Mouse (Mus musculus) central nervous system, embryonic 18 days (tissue): Measurements from ENCODE around the gene Selenbp1. TPM values are rescaled to one million over a fixed set of nuclear protein-coding genes. Genes with fewer than 3 reads are reported as not detected.

Experiments
- polyA plus RNA-seq: library from polyadenylated mRNA; depleted of rRNA; stranded (reverse); fragments of >200 nt; gene quantifications from 2 replicates; pipeline ENCODE4 v1.2.3, GENCODE M21; 2012; rRNA removed

Selenbp1 gene
- 10.1 and 10.6 TPM in 2 replicates for polyA plus RNA-seq

GRCm38 (mm10) chr3:94932809-94933564 is at the start of gene Selenbp1:
Gene Selenbp1 (plus strand): TSS chr3:94933056.

DNA sequence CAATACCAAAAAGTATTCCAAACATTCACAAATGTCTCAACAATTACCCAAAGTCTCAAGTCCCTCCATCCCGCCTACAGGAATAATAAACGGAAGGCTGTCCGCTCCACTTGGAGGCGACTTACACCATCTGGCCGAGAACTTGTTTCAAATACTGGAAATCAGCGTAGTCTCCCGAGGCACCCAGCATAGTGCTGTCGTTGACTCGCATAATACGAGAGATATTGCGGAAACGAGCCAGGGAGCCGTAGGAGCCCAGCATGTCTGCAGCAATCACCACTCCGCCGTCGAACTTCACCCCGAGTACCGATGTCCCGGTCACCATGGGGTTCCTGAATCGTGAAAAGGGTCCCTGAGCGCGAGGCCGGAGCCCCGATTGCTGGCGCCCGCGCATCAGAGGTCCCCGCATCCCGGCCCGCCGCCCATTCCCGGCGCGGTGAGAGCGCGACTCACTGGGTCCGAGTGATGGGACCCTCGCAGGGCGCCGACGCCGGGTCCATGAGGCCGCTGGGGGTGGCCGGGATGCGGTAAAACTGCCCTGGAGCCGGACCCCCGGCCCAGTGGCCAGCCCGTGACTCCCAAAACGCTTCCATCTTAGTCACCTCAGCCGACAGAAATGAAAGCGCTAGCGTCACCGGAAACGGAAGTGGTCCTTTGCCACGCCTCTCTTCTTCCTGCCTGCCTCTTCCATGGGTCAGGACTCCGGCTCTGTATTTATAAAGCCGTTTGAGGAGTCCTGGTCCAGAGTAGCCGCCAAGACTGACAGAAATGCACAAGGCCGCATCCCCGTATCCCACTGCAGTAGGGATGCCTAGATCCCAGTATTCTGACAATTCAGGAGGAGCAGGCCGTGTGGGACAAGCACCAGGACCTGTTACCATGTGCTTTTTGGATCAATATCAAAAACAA is 46.3 kb upstream of the Selenbp1 start, which contains the start of gene Psmb4:
Gene Psmb4, minus strand, starts transcription at position 646 of the 909 bp plus-strand sequence.

GRCm38 (mm10) chr3:94953764-94954616 is 21.1 kb downstream of the Selenbp1 start, which contains the start of gene Rfx5:
Gene Rfx5 (plus strand): TSS chr3:94954075.

GRCm38 (mm10) chr3:94974528-94975422 is 41.9 kb downstream of the Selenbp1 start, which contains the start of gene Pi4kb:
Gene Pi4kb (plus strand): TSS chr3:94974731.

Other genes starting within 250 kb of the Selenbp1 start
- 0.29 and 0.62 TPM in 2 replicates for gene Selenbp2, start 239.5 kb upstream of the Selenbp1 start, polyA plus RNA-seq
- 9.8 and 11.0 TPM in 2 replicates for gene Cgn, start 146.6 kb upstream of the Selenbp1 start, polyA plus RNA-seq
- 53.2 and 57.5 TPM in 2 replicates for gene Pogz, start 95.5 kb upstream of the Selenbp1 start, polyA plus RNA-seq
- 361 and 392 TPM in 2 replicates for gene Psmb4, start 46.1 kb upstream of the Selenbp1 start, polyA plus RNA-seq
- gene Rfx5, start 21.0 kb downstream of the Selenbp1 start, polyA plus RNA-seq = 27.4 and 28.5 TPM in 2 replicates
- 52.4 and 57.0 TPM in 2 replicates for gene Pi4kb, start 41.7 kb downstream of the Selenbp1 start, polyA plus RNA-seq
- gene Zfp687, start 82.4 kb downstream of the Selenbp1 start, polyA plus RNA-seq = 13.9 and 15.7 TPM in 2 replicates
- gene Psmd4, start 109.6 kb downstream of the Selenbp1 start, polyA plus RNA-seq = 262 and 277 TPM in 2 replicates
- gene Pip5k1a, start 173.9 kb downstream of the Selenbp1 start, polyA plus RNA-seq = 22.9 and 26.3 TPM in 2 replicates
- 119 and 135 TPM in 2 replicates for gene Vps72, start 178.0 kb downstream of the Selenbp1 start, polyA plus RNA-seq
- 1.2 and 3.0 TPM in 2 replicates for gene Tmod4, start 191.4 kb downstream of the Selenbp1 start, polyA plus RNA-seq
- 119 and 121 TPM in 2 replicates for gene Scnm1, start 201.0 kb downstream of the Selenbp1 start, polyA plus RNA-seq
- 30.0 and 30.6 TPM in 2 replicates for gene Lysmd1, start 201.0 kb downstream of the Selenbp1 start, polyA plus RNA-seq
- 1.6 TPM in 2 replicates for gene Tnfaip8l2, start 209.3 kb downstream of the Selenbp1 start, polyA plus RNA-seq
- 90.2 and 108 TPM in 2 replicates for gene Sema6c, start 227.4 kb downstream of the Selenbp1 start, polyA plus RNA-seq